Mouse (Mus musculus): ENCODE measurements around the gene Ifrd1.
"Not testable (repeated sequence)": the region's sequence is repeated elsewhere in the genome, so short reads cannot be mapped to it uniquely, and the experiment has no call there.

Ifrd1 gene

DNA sequence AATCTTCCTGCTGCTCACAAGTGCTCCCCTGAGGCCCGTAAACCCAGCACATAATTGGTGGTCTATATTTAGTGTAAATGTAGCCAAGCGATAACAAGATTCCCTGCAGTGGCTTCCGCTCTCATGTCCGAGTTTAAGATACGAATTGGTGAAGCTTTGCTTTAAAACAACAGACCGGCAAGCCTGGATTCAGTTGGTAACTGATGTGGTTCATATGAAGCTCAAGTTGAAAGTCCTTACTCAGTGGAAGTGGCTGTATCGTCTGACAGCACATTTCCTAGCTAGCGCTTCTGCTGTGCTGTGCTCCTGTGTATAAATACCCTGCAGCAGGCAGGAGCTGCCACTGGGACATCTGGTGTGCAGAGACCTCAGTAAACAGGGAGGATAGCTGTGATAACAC, 49.0 kb downstream of the Ifrd1 start, which contains the start of gene Lsmem1:
TSS of gene Lsmem1 (minus strand) at position 189 of the 400 bp plus-strand sequence.
- peak in 1 of 2 experiments; percentile 31 for DNase-seq (ENCODE audit: low spot score in 2 of 2)

DNA sequence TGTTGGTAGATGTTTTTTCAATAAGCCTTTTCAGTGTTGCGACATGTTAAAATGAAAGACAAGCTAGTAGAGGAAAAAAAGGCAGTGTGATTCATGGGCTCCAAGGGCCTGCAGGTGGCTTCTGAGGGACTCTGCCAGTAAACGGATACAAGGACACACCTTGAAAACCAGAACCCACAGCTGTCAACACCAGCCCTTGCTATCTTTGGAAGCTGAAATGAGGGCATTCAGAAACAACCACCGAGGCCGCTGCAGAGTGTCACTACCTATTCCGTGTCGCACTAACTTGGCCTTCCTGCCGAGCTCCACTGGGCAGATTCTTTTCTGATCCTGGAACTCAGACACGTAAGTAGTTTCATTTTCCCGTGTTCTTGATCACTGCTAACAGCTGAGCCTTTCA, 49.9 kb downstream of the Ifrd1 start:
- DNase-seq (ENCODE audit: low spot score in 2 of 2): peak; percentile 56 to 59

DNA sequence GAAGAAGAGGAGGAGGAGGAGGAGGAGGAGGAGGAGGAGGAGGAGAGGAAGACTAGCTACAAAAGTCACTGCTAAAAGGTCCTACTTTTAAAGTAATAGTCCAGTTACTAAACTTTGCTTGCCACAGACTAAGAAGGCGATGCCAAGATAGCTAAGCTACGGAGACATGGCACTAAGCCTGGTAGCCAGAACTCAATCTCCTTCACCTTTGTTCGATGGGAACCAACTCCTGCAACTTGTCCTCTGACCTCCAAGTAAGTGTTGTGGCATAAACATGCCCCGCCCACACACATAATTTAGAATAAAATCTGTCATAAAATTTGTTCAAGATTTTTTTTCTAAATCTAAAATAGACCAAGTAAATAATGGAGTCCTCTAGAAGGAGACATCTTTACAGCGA, 50.3 kb downstream of the Ifrd1 start:
- DNase-seq (ENCODE audit: low spot score in 2 of 2): no peak

DNA sequence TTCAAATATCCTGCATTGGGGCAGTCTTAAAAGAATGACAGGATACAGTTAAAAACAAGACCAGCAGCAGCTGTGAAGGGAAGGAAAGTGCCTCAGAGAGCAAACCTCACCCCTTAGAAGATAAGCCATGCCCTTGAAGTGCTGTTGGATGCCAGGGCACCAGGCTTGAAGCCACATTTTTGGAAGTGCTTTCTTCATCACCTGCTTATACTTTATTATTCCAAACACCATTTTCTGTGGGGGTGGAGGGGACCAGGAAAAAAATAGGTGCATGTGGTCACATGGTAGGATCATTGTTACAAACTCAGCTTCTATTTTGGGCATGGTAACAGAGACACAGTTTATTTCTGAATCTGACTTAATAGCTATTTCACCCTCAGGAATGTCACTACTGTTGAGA, 50.8 kb downstream of the Ifrd1 start:
- DNase-seq (ENCODE audit: low spot score in 2 of 2): peak; percentile 38 to 48

DNA sequence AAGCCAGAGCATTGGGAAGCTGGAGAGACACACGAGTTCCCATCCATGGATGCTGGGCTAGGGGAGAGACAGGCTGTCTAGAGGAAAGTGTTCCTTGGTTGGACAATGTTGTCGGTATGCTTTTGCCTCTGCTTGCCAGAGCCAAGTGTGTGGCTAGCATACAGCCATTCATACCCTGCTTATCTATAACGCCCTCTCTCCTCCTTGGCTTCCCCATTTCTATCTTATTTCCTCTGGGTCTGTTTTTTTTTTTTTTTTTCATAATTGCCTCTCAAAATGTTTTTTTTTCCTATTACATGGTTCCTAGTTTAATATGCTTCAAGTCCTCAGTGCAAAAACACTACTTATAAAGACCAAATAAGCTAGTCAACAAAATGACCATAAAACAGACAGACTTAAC, 62.8 kb downstream of the Ifrd1 start:
- no peak for DNase-seq (ENCODE audit: low spot score in 2 of 2)

DNA sequence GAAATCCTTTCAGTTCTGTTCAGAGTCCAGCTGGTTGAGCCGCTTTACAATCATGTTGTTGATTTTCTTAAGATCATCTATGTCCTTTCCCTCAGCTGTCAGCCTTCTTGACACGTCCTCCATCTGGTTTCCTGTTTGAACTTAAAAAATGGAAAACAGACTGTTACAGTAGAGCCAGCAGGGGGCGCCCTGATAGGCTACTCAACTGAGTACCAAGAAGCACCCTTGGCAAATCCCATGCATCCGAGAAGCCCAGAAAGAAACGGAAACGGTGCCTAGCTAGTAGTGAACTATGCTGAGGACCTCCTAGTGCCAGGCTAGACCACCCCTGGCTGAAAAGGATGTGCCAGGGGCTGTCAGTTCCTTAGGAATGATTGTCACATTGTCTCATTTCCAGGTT, 71.2 kb downstream of the Ifrd1 start:
- no peak for DNase-seq (ENCODE audit: low spot score in 2 of 2)

DNA sequence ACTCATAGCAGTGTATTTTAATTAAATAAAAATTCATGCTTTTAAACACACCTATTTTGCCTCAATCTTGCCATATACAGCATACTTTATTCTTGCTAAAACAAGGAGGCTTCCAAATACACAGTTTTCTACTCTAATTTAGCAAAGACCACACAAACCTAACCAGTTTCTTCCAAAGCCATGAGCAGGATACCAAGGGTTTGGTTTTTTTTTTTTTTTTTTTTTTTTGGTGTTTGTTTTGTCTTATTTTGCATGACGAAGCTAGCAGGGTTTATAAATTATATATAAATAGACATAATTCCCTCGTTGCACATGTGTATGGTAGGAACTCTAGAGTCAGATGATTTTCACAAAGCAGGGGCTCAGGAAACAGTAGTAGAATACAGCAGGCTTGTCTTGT, 72.1 kb downstream of the Ifrd1 start:
- DNase-seq (ENCODE audit: low spot score in 2 of 2): no peak

DNA sequence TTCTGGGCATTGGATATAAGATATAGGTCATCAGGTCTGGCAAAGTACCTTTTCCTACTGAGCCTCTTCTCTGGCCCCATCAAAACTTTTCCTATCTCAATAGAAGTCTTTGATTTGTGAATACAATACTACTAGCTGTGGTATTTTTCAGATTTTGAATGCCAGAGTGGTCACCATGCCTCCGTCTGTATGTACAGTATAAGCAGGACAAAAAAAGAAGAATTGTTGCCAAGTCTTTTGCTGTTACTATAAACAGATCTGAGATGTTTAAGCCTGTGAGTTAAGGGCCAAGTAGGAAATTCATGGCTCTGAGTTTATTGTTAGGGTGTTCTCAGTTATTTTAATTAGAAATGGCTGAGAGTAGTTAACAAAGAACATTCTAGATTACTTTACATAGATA, 73.1 kb downstream of the Ifrd1 start:
- not testable (repeated sequence) for DNase-seq (ENCODE audit: low spot score in 2 of 2)

DNA sequence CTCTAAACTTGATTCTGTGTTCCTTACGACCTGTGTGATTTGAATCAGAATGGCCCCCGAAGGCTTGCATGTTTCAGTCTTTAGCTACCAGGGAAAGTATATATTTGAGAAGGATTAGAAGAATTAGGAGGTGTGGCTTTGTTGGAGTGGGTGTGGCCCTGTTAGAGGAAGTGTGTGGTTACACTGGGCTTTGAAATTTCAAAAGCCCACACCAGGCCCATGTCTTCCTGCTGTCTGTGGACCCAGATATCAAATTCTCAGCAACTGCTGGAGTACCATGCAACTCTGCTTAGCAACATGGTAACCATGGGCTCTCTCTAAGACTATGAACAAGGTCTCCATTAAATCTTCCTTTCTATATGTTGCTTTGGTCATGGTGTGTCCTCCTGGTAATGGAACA, 76.7 kb downstream of the Ifrd1 start:
- no peak for DNase-seq (ENCODE audit: low spot score in 2 of 2)

DNA sequence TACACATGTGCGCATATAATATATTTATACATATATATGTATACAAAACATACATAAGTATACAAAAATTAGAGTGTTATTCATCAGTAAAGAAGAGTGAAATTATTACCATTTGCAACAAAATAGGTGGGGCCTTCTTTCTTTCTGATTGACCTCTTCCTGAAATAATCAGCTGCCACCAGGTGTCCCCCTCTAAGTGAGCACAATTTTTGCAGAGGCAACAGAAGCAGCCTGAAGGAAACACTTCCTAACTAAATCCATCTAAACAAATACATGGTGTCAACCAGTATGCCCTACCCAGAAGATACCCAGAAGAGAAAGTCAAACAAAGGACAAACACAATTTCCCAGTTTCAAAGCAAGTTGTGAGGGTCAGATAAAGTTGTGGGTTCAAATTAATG, 78.6 kb downstream of the Ifrd1 start:
- DNase-seq (ENCODE audit: low spot score in 2 of 2): no peak

DNA sequence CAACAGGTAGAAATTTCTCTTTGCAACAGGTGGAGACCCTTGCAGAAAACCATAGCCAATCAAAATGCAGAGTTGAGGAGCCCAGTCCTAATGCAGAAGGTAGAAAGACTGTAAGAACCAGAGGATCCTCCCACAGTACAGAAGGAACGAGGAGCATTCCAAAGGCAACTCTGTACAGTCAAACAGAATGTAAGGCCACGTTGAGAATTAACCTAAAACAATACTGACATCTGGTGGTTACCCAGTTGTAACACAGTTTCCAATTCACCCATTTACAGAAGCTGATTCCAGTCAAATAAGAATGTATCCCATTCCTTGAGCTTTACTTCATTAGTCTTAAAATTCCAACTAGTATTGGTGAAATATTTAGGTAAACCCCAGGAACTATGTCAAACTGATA, 83.7 kb downstream of the Ifrd1 start:
- peak in 1 of 2 experiments; percentile 12 for DNase-seq (ENCODE audit: low spot score in 2 of 2)

DNA sequence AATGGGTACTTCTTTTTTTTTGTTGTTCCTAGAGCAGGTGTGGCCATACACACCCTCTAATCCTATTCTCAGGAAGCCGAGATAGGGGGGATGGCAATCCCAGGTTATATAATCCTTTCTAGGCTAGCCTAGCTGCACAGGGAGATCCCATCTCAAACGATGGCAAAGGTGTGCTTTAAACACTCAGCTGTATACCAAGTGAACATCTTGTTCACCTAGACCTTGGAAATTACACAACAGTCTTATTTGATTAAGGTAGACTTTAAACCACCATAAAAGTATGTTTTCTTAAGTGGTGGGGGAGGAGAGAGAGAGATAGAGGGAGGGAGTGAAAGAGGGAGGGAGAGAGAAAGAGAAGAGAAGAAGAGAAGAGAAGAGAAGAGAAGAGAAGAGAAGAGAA, 87.5 kb downstream of the Ifrd1 start:
- no peak for DNase-seq (ENCODE audit: low spot score in 2 of 2)

DNA sequence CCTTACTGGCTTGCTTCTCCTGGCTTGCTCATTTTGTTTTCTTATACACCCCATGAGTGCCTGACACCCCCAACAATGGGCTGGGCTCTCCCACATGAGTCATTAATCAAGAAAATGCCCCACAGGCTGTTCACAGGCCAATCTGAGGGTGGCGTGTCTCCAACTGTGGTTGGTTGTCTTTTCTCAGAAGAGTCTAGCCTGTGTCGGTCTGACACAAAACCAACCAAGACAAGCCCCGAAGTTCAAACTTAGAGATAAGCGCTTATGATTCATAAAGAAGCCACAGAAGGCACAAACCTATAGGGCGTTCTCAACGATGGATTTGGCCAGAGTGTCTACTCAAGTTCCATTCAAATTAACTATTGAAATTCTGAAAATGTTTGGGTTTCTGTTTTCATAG, 94.1 kb downstream of the Ifrd1 start:
- DNase-seq (ENCODE audit: low spot score in 2 of 2): no peak

DNA sequence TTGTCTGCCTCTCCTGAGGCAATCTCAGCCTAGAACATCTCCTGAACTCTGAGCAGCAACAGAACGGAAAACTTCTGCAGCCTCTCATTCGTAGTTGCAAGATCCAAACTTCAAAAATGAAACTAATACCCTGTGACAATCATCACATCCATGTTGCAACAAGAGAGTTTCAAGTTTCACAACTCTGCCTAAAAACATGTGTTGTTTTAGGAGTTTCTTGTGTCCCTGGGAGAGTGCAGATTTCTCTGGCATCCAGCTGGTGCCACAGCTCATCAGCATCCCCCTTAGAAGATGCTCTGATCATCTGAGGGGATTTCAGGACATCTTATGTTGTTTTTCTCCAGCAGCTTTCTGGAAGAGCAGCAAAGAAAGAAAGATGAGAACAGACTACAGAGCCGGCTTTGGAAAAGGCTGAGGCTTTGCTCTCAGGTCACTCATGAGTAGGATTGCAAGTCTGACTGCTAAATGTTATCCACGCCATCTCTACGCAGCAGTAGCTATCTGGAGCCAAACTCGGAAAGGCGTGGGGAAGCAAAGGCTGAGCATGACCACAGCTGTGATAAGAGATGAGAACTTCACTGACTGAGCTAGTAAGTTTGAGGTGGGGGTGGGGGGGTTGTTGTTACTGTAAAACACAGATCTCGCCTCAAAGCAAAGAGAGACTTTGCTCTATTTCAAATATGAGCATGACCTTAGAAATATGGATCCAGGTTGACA, 95.8 kb downstream of the Ifrd1 start:
- DNase-seq (ENCODE audit: low spot score in 2 of 2): no peak
